Mouse (Mus musculus) embryonic facial prominence, embryonic 10.5 days (tissue): ENCODE measurements around the gene Abcc6. TPM values are rescaled to one million over a fixed set of nuclear protein-coding genes. Genes with fewer than 3 reads are reported as not detected.
A peak's percentile ranks its signal among the peaks of the same experiment; 100 is the strongest.

ENCODE experiments used
- DNase-seq: peaks from one replicate; pipeline ENCODE4 v3.0.0-alpha.2; 2017; ENCODE audit warnings: low spot score
- H3K27ac ChIP-seq: fragments of 300-500 bp; sonication (generic); replicated peaks from 2 replicates; pipeline ENCODE4 v1.5.1; 2016; ENCODE audit warnings: mild to moderate bottlenecking
- H3K27me3 ChIP-seq: fragments of 300-500 bp; sonication (generic); replicated peaks from 2 replicates; pipeline ENCODE4 v1.6.1; 2016; ENCODE audit warnings: low read depth, mild to moderate bottlenecking; ENCODE audit not compliant: poor library complexity, severe bottlenecking
- H3K36me3 ChIP-seq: fragments of 300-500 bp; sonication (generic); replicated peaks from 2 replicates; pipeline ENCODE4 v1.6.1; 2016; ENCODE audit warnings: mild to moderate bottlenecking, moderate library complexity
- H3K4me1 ChIP-seq: fragments of 300-500 bp; sonication (generic); 2 replicates; pipeline ENCODE4 v1.6.1; 2016
- H3K4me3 ChIP-seq: fragments of 300-500 bp; sonication (generic); 2 replicates; pipeline ENCODE4 v1.5.1; 2016; ENCODE audit warnings: mild to moderate bottlenecking, moderate library complexity
- H3K9me3 ChIP-seq: fragments of 300-500 bp; sonication (generic); 2 replicates; pipeline ENCODE4 v1.6.1; 2016; ENCODE audit warnings: mild to moderate bottlenecking
- WGBS: fragments of 180-500 bp; shearing (Covaris S2); methylation state at CpG from one replicate; pipeline ENCODE4 v1.1.7; 2016; 5-methylcytosine and 5-hydroxymethylcytosine counted together
- polyA plus RNA-seq: library from polyadenylated mRNA; unstranded; fragments of >200 nt; fragmentation: Nextera tagmentation; extraction: Ambion mirVana; gene quantifications from 2 replicates; pipeline ENCODE4 v1.2.1, GENCODE M21; 2016

The Abcc6 gene
- polyA plus RNA-seq, 1 experiment from 2014 or later: not detected

DNA sequence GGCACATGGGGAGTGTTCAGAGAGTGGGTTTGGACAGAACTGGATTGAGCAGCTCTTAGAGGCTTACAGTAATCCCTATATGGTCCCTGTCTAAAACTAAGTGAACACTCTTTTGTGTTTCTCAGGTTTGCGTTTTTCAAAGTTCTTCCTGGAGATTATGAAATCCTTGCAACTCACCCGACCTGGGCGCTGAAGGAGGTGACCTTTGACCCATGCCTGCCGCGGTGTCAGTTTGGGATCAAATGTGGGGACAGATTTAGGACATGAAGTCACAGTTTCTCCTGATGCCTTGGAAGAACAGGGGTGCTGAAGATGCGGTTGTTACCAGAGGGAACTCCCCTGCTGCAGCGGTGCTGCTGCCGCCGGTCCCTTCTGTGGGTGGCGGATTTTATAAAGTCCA lies 14.0 kb upstream of the Abcc6 start:
- no peak overlapping the region for H3K27ac ChIP-seq
- no peaks in the 10 kb centered on the region for H3K27me3 ChIP-seq
- no peaks in the 10 kb centered on the region for H3K9me3 ChIP-seq
- 88% methylated on average over 10 of the region's 10 CpGs for WGBS
- DNase-seq: no peak
- peaks cover 92% of the 10 kb centered on the region for H3K36me3 ChIP-seq
- H3K4me1 ChIP-seq: no peaks in the 10 kb centered on the region
- no peak overlapping the region for H3K4me3 ChIP-seq

DNA sequence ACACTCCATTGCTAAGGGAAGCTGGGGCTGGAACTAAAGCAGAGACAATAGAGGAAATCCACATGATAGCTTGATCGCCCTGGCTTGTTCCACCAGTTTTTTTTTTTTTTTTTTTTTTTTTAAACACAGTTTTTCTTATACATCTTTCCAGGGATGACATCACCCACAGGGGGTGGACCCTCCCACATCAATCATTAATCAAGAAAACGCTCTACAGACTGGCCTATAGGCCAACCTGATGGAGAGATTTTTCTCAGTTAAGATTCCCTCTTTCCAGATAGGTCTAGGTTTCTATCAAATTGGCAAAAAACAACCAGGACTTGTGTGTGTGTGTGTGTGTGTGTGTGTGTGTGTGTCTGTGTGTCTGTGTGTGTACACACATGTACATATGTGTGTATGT lies 9.8 kb upstream of the Abcc6 start:
- H3K27ac ChIP-seq: no peak overlapping the region
- no peak overlapping the region for H3K4me3 ChIP-seq
- H3K9me3 ChIP-seq: no peaks in the 10 kb centered on the region
- DNase-seq: no peak
- H3K27me3 ChIP-seq: no peaks in the 10 kb centered on the region
- H3K36me3 ChIP-seq: peaks cover 79% of the 10 kb centered on the region
- WGBS: 94% methylated on average over 2 of the region's 2 CpGs
- peaks cover 9% of the 10 kb centered on the region for H3K4me1 ChIP-seq

DNA sequence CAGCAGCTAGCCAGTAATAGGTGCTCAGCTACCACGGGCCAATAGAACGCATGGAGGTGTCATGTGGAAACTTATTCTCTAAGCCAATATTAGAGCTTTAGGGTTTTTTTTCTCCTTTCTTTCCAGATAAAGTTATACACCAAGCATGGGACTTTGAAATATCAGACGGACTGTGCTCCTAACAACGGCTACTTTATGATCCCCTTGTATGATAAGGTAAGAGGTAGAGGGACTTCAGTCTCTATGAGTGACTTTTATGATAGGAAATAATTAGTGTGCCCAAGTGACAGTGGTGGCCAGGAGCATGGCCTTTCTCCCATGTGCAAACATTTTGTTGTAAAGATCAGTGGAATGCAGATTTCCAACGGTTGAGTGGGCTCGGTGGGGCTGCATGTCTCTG lies 7.3 kb upstream of the Abcc6 start:
- 92% methylated on average over 6 of the region's 6 CpGs for WGBS
- H3K27ac ChIP-seq: no peak overlapping the region
- peaks cover 22% of the 10 kb centered on the region for H3K4me1 ChIP-seq
- no peak for DNase-seq
- no peaks in the 10 kb centered on the region for H3K27me3 ChIP-seq
- H3K36me3 ChIP-seq: peaks cover 54% of the 10 kb centered on the region
- no peaks in the 10 kb centered on the region for H3K9me3 ChIP-seq
- no peak overlapping the region for H3K4me3 ChIP-seq

DNA sequence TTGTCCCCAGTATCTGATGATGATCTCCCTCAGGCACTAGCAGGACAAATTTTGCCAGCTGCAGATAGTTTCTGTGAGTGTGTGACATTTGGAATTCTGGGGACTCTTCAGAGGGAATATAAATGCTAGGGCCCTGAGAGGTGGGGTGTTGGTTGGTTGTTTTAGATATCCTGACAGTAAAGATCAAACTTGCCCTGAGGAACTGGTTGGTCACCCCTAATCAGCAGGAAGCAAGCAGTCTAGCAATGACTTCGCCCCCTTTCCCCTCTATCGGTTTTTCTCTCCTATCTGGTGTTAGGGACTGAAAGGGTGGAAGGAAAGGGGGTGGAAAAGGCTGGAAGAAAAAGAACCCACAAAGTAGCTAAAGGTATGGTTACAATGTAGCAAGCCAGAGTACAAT lies 5.4 kb upstream of the Abcc6 start:
- DNase-seq: no peak
- peaks cover 35% of the 10 kb centered on the region for H3K36me3 ChIP-seq
- 83% methylated on average over 2 of the region's 2 CpGs for WGBS
- no peak overlapping the region for H3K27ac ChIP-seq
- H3K9me3 ChIP-seq: no peaks in the 10 kb centered on the region
- H3K4me1 ChIP-seq: peaks cover 22% of the 10 kb centered on the region
- no peak overlapping the region for H3K4me3 ChIP-seq
- H3K27me3 ChIP-seq: no peaks in the 10 kb centered on the region

DNA sequence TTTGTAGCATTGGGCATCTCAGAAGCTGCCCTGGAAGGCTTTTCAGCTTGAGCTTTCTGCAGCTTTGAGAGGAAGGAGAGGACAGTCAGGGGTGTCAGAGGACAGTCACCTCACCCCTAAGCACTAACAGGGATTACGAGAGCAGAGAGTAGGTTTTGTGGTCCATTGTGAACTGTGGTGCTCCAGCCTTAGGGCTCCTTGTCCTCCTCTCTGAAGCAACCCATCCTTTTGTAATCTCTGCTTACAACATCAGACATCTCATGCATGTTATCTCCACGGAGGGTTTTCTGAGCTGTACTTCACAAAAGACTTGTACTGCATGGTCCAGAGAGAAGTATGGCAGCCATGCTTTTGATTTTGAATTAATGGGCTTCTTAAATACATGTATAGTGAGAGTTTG lies 4.9 kb upstream of the Abcc6 start:
- Histone ChIP-seq H3K36me3 (peaks cover 30% of the 10 kb centered on the region), H3K27ac (no peak overlapping the region), H3K4me3 (peak overlapping the region; percentile 95), H3K4me1 (peaks cover 26% of the 10 kb centered on the region), H3K9me3 (no peaks in the 10 kb centered on the region), H3K27me3 (no peaks in the 10 kb centered on the region)
- DNase-seq: no peak
- 75% methylated on average over 2 of the region's 2 CpGs for WGBS

DNA sequence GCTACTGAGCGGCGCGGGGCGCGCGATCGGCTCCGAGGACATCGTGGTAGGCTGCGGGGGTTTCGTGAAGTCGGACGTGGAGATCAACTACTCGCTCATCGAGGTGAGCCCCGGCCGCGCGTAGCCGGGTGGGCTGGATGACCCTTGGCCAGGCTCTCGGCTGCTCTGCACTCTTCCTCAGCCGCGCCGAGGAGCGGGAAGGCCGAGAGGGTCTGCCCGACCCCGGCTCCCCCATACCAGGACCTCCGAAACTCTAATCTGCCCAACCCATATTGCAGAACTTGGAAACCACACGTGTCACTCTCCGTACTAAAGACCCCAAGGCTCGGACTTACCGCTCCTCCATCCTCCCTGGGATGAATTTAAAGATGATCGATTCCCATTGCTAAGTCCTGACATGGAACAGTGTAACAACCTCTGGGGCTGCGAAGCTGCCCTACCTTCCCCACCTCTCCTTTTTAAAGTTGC lies 3.8 kb upstream of the Abcc6 start:
- under 1% methylated on average over 35 of the region's 35 CpGs for WGBS
- Histone ChIP-seq H3K27me3 (no peaks in the 10 kb centered on the region), H3K27ac (peak overlapping the region; percentile 84), H3K4me1 (peaks cover 30% of the 10 kb centered on the region), H3K4me3 (peak overlapping the region; percentile 95), H3K9me3 (no peaks in the 10 kb centered on the region), H3K36me3 (peaks cover 21% of the 10 kb centered on the region)
- DNase-seq: no peak

DNA sequence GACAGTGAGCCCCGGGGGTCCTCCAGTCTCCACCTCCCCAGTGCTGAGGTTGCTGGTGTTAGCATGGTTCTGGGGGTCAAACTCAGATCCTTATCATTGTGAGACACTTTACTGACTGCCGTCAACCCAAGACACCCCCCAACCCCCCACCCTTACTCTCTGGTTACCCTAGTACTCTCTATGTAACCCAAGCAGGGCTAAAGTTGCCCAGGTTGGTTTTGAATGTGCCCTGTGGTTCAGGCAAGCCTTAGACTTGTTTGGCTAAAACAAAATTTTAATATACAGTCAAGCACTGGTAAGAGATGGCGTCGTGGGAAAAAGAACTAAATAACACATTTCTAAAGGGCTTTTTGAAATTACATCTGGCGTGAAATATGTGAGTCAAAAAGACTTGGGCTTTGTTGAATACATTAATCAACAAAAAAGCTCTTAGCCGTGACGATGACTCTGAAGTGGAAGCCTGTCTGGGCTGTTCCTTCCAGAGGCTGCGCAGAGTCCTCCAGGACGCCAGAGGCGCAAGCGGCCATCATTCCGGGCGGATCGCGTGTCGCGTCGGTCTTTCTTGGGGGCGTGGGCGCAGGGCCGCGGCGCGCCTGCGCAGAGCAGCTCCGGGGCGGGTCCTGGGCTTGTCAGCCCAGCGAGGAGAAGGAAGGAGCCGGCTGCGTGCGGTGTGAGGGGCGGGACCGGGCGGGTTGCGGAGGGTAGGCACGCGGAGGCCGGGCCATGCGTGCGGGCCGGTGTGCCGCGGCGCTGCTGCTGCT lies 3.2 kb upstream of the Abcc6 start, which contains the start of gene Nomo1:
Gene Nomo1 (plus strand): TSS at position 590 of the 761 bp plus-strand sequence.
- Histone ChIP-seq H3K27me3 (no peaks in the 10 kb centered on the region), H3K4me1 (peaks cover 30% of the 10 kb centered on the region), H3K4me3 (peak within 1 kb of the TSS; percentile 95), H3K36me3 (peaks cover 15% of the 10 kb centered on the region), H3K27ac (peak within 1 kb of the TSS; percentile 84), H3K9me3 (no peaks in the 10 kb centered on the region)
- 6% methylated on average over 44 of the region's 44 CpGs for WGBS
- DNase-seq: peak; percentile 98

DNA sequence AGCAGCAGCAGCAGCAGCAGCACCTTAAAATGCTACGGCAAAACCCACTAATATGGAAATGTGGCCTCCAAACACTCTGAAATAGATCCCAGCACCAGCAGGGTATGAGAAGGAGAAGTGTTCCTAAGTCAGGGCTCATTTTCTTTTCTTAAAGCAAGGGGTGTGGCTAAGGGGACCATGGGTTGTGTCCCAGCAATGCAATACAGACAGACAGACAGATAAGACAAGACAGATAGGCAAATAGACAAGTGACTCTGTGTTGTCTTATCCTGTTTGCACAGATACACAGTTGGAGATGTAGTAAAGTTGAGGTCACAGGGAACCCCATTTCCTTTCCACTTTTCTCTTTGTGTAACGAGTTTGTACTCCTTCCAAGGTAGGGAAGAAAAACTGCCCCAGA lies 973 bp upstream of the Abcc6 start:
- H3K27me3 ChIP-seq: no peaks in the 10 kb centered on the region
- H3K4me1 ChIP-seq: peaks cover 30% of the 10 kb centered on the region
- 76% methylated on average over 2 of the region's 2 CpGs for WGBS
- no peak overlapping the region for H3K27ac ChIP-seq
- H3K4me3 ChIP-seq: no peak overlapping the region
- H3K9me3 ChIP-seq: no peaks in the 10 kb centered on the region
- no peaks in the 10 kb centered on the region for H3K36me3 ChIP-seq
- DNase-seq: no peak

DNA sequence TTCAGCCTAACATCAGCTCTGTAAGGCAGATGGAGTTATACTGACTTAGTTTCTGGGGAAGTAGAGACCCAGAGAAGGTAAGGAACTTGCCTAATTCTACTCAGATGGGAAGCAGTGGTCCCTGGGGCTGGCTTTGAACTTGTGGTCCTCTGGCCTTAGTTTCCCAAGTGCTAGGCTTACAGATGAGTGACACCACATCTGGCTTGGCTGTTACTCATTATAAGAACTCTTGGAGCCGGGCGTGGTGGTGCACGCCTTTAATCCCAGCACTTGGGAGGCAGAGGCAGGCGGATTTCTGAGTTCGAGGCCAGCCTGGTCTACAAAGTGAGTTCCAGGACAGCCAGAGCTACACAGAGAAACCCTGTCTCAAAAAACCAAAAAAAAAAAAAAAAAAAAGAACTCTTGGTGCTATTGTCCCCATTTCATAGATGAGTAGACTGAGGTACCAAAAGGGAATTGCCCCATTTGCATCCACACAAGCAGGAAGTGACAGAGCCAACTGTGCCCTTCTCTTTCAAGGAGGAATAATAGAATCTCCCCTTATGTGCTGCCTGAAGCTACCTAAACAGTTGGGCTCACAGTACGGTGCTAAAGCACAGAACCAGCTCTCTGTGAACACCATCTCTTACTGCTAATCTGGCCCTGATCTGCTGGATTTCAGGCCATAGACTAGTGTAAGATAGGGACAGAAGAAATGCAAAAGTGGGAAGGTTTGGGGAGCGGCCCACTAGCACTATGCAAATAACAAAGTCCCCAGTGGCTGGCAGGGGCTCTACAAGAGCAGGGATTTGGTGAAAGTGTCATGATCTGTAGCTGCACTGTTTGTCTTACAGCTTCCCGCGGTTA lies 580 bp downstream of the Abcc6 start:
- no peak for DNase-seq
- WGBS: 69% methylated on average over 9 of the region's 9 CpGs
- Histone ChIP-seq H3K9me3 (no peaks in the 10 kb centered on the region), H3K27ac (0 out of 2 replicates have a peak overlapping the region, but pooled peaks have one; percentile 24), H3K27me3 (no peaks in the 10 kb centered on the region), H3K4me1 (peaks cover 18% of the 10 kb centered on the region), H3K36me3 (no peaks in the 10 kb centered on the region), H3K4me3 (peak overlapping the region; percentile 39)

DNA sequence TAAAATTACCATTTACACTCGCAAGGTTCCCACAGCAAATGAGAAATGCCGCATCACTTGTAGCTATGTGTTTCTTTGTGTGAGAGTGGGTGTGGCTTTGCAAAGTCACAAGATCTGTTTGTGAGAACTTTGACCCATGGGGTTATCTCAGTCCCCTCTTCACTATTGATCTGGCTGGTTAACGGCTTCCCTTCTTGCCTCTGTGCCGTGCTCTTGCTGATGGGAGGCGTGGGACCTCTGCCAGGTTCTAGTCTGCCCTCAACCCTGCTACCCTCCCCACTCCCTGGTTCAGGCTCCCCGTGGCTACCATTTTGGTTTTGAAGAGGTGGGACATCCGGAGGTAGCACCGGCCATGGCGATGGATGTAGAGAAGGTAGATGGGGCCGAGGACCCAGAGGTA lies 1.4 kb downstream of the Abcc6 start:
- no peak overlapping the region for H3K4me3 ChIP-seq
- H3K9me3 ChIP-seq: no peaks in the 10 kb centered on the region
- H3K27ac ChIP-seq: no peak overlapping the region
- no peaks in the 10 kb centered on the region for H3K27me3 ChIP-seq
- WGBS: 91% methylated on average over 10 of the region's 10 CpGs
- DNase-seq: no peak
- peaks cover 13% of the 10 kb centered on the region for H3K4me1 ChIP-seq
- H3K36me3 ChIP-seq: no peaks in the 10 kb centered on the region

DNA sequence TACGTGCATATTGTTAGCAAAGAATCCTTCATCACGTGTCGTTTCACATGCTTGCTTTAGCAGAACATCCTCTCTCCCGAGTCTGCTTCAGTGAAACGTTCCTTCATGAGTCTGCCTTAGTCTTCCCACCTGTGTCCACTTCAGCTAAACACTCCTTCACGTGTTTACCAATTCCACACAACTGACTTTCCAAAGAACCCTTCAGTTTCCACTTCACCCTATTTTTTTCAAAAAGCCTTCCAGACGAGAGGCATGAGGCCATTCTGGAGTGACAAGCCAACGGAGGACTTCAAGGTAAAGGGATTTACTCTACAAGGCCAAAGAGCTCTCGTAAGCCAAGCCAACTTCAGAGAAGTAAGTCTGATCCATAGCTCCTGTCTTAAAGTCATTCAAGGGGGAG lies 4.7 kb downstream of the Abcc6 start:
- H3K27me3 ChIP-seq: no peaks in the 10 kb centered on the region
- H3K36me3 ChIP-seq: no peaks in the 10 kb centered on the region
- no peak for DNase-seq
- H3K9me3 ChIP-seq: no peaks in the 10 kb centered on the region
- no peak overlapping the region for H3K4me3 ChIP-seq
- peaks cover 7% of the 10 kb centered on the region for H3K4me1 ChIP-seq
- no peak overlapping the region for H3K27ac ChIP-seq
- 82% methylated on average over 9 of the region's 9 CpGs for WGBS

DNA sequence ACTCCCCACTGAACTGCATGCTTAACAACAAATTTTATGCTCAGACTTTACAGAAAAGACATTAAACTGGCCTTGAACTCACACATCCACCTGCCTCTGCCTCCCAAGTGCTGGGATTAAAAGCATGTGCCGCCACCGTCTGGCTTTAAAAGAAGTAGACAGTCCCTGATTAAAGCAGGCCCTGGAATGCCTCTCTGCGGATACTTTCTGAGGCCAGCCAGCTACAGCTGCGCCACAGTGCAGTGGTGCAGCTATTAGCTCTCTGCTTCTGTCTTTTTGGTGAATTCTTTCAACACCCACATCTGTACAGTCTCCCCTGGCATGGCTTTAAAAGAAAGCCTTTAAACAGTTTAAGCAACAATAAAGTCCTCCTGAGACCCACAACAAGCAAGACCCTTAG lies 8.2 kb downstream of the Abcc6 start:
- WGBS: 33% methylated on average over 4 of the region's 4 CpGs
- Histone ChIP-seq H3K36me3 (no peaks in the 10 kb centered on the region), H3K4me1 (peaks cover 7% of the 10 kb centered on the region), H3K9me3 (no peaks in the 10 kb centered on the region), H3K27me3 (no peaks in the 10 kb centered on the region), H3K27ac (no peak overlapping the region), H3K4me3 (no peak overlapping the region)
- peak; percentile 32 for DNase-seq

DNA sequence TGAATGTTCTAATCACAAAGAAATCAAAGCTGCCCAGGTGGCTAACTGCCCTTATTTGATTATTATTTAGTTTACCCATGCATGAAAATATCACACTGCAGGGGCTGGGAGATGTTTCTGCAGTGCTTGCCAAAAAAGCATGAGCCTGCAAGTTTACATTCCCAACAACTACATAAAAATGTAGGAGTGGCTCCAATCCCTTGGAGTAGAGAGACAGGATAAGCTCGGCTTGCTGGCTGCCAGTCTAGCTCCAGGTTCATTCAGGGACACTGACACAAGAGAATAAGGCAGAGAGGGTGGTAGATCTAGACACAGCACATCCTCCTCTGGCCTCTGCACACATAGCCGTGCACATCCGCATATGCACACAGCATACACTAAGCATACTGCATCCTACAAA lies 10.5 kb downstream of the Abcc6 start:
- H3K36me3 ChIP-seq: no peaks in the 10 kb centered on the region
- no peak overlapping the region for H3K4me3 ChIP-seq
- DNase-seq: no peak
- H3K4me1 ChIP-seq: peaks cover 7% of the 10 kb centered on the region
- WGBS: 76% methylated on average over 3 of the region's 3 CpGs
- no peaks in the 10 kb centered on the region for H3K27me3 ChIP-seq
- no peaks in the 10 kb centered on the region for H3K9me3 ChIP-seq
- no peak overlapping the region for H3K27ac ChIP-seq
